Mouse (Mus musculus) bone marrow, adult 2 months (tissue): ENCODE data around the gene E030018B13Rik.

ENCODE experiments used
- CTCF ChIP-seq: fragments of 200-500 bp; IDR thresholded peaks from 2 replicates; pipeline ENCODE4 v1.5.1; 2011; ENCODE audit warnings: low read length, control low read depth; ENCODE audit not compliant: control insufficient read depth, insufficient read depth
- POLR2A ChIP-seq: fragments of 200-500 bp; IDR thresholded peaks from 2 replicates; pipeline ENCODE4 v1.6.1; 2011; ENCODE audit warnings: low read depth, mild to moderate bottlenecking, control low read depth, low read length, borderline replicate concordance; ENCODE audit not compliant: control insufficient read depth

- TF ChIP-seq CTCF (no peak), POLR2A (no peak)
Measured at GRCm38 (mm10) chr7:63888674-63889073, 28.0 kb upstream of the E030018B13Rik start.
